Mouse (Mus musculus): Measurements from ENCODE around the gene Afmid. TPM values are rescaled to one million over a fixed set of nuclear protein-coding genes. Genes with fewer than 3 reads are reported as not detected.
A peak's percentile ranks its signal among the peaks of the same experiment; 100 is the strongest.

Afmid gene
- total RNA-seq, 2 experiments from 2014 or later: 8.7 to 10.1 TPM

DNA sequence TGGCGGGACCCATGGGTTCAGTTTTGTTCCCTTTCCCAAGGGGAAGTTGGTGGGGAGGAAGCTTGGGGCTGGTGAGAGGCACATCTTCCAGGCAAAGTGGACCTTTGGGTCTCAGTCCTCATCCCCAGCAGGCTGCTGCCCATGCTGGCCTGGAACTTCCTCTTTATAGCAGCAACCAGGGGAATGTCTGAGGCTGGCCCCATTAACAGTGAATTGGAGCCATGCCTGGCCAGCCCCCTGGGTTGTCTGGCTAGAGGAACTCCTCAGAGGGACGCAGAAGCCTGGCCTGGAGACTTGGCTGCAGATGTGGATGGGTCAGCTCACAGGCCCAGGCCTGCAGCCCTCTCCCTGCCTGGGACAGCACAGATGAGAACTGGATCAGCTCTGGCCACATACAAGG is 39.1 kb downstream of the Afmid start:
- intact Hi-C loops (cut with DNase I): no loop called here

DNA sequence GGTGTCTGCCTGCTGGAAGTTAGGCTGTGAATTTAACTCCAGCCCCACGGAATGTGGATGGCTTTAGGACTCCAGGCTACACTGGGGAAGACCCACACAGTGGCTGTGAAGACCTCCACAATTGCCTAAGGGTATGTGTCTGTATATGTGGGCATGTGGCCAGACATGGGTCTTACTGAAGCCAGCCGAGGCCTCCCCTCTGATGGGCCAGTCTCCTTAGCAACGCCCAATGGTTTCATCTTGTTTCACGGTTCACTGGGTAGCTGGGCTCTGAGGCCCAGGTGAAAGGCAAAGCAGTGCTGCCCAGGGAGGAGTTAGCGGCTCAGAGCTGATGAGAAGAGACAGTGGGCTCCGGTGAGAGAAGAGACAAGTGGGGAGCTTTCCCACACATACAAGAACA is 40.3 kb downstream of the Afmid start:
- intact Hi-C loops (cut with DNase I): no loop called here
- no peak for DNase-seq (ENCODE audit: extremely low spot score in 1 of 2, low spot score in 2 of 2)

More for the DNA sequence above, 39.1 kb downstream of the Afmid start:
- DNase-seq (ENCODE audit: extremely low spot score in 1 of 2, low spot score in 2 of 2): no peak

DNA sequence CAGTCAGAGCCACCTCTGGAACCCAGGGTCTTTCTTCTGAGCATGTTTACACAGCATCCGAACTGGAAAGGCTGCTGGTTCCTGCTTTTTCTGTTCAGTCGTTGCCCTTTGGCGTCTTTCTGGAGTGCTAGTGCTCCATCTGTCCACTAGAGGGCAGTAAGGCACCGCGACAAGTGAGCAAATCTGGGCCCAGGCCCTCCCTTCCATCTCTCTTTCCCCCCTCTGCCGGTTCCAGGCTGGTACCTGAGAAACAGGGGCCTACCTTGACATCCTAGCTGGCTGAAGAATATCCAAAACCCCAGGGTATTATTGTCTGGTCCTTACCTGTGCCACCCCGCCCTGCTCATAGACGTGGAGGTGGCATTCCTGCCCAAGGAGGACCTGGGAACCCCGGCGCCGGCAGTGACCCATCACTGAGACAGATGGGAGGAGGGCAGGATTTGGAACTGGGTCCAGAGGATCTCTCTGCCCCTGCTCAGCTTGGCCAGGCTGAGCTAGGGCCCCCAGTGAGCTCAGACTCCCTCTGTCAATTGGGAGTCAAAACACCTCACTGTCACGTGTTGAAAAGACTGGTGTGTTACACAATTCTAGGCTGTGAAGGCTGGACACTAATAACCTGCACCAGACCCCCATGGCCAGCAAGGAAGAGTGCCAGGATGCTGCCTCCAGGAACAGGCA is 45.1 kb downstream of the Afmid start:
- DNase-seq (ENCODE audit: extremely low spot score in 1 of 2, low spot score in 2 of 2): peak; percentile 76 to 85
- intact Hi-C loops (cut with DNase I): loop anchor here (2.0 to 5.0 kb wide), 3 partner anchors 96 to 234 kb away; no protein-coding TSS in a partner anchor

DNA sequence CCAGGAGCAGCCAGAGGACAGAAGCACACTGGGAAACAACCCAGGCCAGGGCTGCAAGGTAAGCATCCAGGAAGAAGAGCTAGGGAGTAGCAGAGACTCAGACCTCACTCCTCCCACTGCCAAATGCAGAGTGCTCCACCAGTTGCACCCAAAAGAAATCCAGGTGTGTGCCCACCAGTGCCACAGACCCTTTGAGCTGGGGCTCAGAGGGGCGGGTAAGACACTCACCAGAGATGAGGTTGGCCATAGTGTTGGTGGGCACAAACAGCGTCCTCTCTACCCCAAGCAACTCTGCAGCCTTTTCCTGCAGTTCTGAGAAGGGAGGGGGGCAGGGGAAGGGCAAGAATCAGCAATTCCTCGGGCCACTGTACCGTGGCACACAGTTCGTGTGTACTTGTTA is 45.7 kb downstream of the Afmid start:
- intact Hi-C loops (cut with DNase I): loop anchor here (2.0 to 5.0 kb wide), 3 partner anchors 96 to 233 kb away; no protein-coding TSS in a partner anchor
- no peak for DNase-seq (ENCODE audit: extremely low spot score in 1 of 2, low spot score in 2 of 2)

- intact Hi-C loops (cut with DNase I): loop anchor here (2.0 to 5.0 kb wide), 3 partner anchors 95 to 233 kb away; no protein-coding TSS in a partner anchor
- DNase-seq (ENCODE audit: extremely low spot score in 1 of 2, low spot score in 2 of 2): peak in 1 of 2 experiments; percentile 30
Observed at GRCm38 (mm10) chr11:117871911-117872584, 46.3 kb downstream of the Afmid start.

GRCm38 (mm10) chr11:117872861-117873608 is 47.3 kb downstream of the Afmid start, which contains the start of gene Tha1:
TSS of gene Tha1 (minus strand) at chr11:117873481.
- intact Hi-C loops (cut with DNase I): loop anchor here (5.0 kb wide), 1 partner anchor 94 kb away; no protein-coding TSS in a partner anchor
- peak; percentile 66 to 89 for DNase-seq (ENCODE audit: extremely low spot score in 1 of 2, low spot score in 2 of 2)

GRCm38 (mm10) chr11:117874419-117874818 is 48.7 kb downstream of the Afmid start:
- intact Hi-C loops (cut with DNase I): loop anchor here (5.0 kb wide), 1 partner anchor 93 kb away; no protein-coding TSS in a partner anchor
- DNase-seq (ENCODE audit: extremely low spot score in 1 of 2, low spot score in 2 of 2): peak in 1 of 2 experiments; percentile 33

GRCm38 (mm10) chr11:117875681-117876080 is 50.0 kb downstream of the Afmid start:
- DNase-seq (ENCODE audit: extremely low spot score in 1 of 2, low spot score in 2 of 2): no peak
- intact Hi-C loops (cut with DNase I): no loop called here

DNA sequence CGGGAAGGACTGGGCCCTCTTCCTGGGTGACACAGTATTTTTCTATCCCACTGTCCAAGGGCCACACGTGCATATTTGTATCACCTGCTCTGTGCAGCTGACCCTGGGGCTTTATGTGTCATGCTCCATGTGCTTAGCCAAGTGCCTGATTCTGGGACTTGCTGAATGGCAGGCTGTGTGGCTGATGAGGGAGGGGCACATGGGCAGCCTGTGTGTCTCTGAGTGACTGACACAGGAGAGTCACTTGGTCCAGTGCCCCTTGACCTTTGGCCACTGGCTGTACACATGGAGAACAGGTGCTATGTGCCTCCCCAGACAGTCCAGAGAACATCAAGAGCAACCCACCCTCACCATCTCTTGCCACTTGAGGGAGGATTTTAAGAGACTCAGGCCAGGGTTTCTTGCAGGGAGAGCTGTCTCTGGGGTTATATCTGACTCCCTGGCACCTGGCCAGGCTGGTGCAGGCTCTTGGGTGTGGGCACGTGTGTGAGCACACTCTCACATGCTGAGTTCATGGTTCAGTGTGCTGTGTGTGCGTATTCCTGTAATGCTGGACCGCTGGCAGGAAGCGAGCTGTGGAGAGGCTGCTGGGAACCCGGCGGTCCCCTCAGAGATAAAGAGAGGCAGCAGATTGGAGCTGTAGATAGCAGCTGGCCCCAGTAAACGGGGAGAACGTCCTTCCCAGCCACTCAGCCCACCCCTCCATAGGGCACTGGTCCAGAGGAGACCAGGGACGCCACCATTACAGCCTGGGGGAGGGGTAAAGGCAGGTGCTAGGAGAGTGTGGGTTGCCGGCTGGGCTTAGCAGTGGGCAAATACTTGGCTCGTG is 52.4 kb downstream of the Afmid start:
- intact Hi-C loops (cut with DNase I): no loop called here
- DNase-seq (ENCODE audit: extremely low spot score in 1 of 2, low spot score in 2 of 2): peak in 1 of 2 experiments; percentile 77

- intact Hi-C loops (cut with DNase I): no loop called here
- peak in 1 of 2 experiments; percentile 47 for DNase-seq (ENCODE audit: extremely low spot score in 1 of 2, low spot score in 2 of 2)
Observed at GRCm38 (mm10) chr11:117878892-117879291, 53.2 kb downstream of the Afmid start.

DNA sequence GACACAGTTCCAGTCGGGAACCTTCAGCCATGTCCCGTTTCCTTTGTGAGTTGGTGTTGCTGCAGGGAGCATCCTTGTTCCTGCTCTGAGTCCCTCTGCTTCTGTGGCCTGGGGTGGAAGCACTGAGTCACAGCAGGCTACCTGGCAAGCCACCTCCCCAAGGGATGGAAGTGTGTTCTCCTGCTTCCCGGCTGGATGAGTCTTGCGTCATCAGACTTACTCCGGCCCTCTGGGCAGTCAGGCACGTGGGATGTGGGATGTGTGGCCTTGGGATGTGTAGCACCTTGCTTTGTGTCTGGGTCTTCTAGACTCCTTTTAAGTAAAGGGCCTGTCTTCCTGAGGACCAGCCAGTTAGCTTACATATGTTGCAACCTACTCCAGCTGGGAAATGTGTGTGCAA is 54.0 kb downstream of the Afmid start:
- intact Hi-C loops (cut with DNase I): no loop called here
- DNase-seq (ENCODE audit: extremely low spot score in 1 of 2, low spot score in 2 of 2): no peak

DNA sequence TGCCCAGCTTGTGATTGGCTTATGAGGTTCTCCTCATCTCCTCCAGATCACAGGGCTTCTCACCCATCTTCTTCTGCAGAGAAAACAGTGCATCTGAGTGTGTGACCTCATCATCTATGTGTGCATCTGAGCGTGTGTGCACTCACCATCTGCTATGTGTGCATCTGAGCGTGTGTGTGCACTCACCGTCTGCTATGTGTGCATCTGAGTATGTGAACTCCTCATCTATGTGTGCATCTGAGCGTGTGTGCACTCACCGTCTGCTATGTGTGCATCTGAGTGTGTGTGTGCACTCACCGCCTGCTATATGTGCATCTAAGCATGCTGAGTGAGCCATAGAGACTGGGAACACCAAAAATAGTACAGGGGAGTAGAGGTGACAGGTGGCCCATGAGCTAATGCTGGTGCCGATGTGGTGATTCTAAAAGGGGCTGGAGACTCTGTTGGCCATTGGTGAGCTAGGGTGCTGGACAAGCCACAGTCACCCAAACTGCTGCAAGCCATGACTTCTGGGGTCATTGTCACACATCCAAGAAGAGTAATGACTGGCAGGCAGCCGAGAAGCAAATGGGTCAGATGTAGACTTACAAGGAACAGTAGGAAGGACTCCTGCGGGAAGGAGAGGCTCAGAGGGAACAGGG is 54.7 kb downstream of the Afmid start:
- intact Hi-C loops (cut with DNase I): no loop called here
- no peak for DNase-seq (ENCODE audit: extremely low spot score in 1 of 2, low spot score in 2 of 2)

GRCm38 (mm10) chr11:117880977-117881358 is 55.2 kb downstream of the Afmid start:
- intact Hi-C loops (cut with DNase I): no loop called here
- no peak for DNase-seq (ENCODE audit: extremely low spot score in 1 of 2, low spot score in 2 of 2)

DNA sequence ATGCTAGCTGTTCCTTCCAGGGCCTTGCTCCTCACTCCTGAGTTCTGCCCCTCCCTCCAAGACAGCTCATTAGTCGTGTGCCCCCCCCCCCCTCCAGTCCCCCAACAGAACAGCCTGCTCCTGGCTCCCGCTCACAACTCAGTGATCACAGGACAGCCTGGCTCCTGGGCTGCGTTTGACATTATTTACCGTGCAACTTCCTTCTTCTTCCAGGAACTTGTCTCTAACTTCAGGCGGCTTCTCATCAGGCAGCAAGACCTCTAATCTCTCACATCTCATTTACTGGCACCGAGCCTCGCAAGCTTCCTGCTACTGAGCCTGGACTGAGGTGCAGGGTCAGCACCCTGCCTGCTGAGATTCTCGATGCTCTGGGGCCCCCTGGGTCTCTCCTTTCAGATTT is 56.1 kb downstream of the Afmid start:
- peak in 1 of 2 experiments; percentile 64 for DNase-seq (ENCODE audit: extremely low spot score in 1 of 2, low spot score in 2 of 2)
- intact Hi-C loops (cut with DNase I): no loop called here

DNA sequence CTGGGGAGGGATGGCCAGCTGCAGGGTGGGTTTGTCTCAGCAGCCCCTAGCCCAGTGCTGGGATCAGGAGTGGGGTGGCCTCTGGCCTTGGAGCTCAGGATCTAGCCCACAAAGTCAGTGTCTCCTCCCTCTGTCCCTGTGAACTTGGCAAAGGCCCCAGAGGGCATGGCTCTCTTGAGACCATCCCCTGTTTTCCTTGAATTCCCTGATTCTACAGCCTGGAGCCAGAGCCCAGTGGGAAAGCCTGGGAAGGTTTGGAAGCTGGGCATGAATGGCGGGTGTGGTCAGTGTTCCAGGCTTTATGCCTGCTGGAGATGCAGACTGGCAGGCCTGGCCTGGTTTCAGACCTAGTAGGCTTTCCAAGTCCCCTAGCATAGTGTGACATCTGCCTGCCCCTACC is 56.5 kb downstream of the Afmid start:
- peak in 1 of 2 experiments; percentile 32 for DNase-seq (ENCODE audit: extremely low spot score in 1 of 2, low spot score in 2 of 2)
- intact Hi-C loops (cut with DNase I): no loop called here

GRCm38 (mm10) chr11:117886000-117886399 is 60.3 kb downstream of the Afmid start:
- intact Hi-C loops (cut with DNase I): no loop called here
- DNase-seq (ENCODE audit: extremely low spot score in 1 of 2, low spot score in 2 of 2): no peak

DNA sequence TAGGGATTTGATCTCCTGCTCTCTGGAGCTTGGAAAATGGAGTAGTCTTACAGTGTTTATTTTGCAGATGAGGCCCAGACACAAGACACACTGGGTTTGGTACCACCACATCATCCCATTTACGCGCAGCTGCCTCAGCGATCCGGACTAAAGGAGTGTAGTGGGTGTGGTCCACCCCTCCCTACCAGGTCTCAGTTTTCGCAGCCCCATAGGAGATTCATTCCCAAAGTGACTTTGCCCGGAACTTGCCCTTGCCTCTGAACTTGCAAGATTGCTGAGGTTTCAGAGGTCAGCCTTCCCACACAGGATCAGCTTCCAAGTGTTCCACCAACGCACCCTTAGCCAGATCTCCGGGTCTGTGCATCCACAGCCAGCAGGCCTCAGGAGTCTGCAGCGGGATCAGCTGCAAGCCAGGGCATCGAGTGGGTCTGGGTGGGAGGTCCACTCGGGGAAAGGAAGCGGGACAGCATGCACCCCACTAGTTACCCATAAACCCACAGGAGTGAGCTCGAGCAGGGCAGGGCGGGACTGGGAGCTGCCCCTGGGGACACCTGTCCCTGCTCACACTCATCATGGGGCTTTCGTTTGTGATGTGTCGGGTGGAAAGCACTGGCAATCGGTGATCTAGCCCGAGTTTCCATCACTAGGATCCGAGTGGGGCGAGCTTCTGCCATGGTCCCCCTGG is 62.6 kb downstream of the Afmid start:
- no peak for DNase-seq (ENCODE audit: extremely low spot score in 1 of 2, low spot score in 2 of 2)
- intact Hi-C loops (cut with DNase I): no loop called here
